Mouse (Mus musculus) ES-Bruce4 (cell line): Measurements from ENCODE around the gene Rfk.

ENCODE experiments used
- CTCF ChIP-seq: IDR thresholded peaks from one replicate; pipeline ENCODE4 v1.8.1; 2011; ENCODE audit warnings: low read depth, low read length
- EP300 ChIP-seq: IDR thresholded peaks from 2 replicates; pipeline ENCODE4 v1.6.1; 2011; ENCODE audit warnings: low read depth, low read length; ENCODE audit not compliant: insufficient read depth

DNA sequence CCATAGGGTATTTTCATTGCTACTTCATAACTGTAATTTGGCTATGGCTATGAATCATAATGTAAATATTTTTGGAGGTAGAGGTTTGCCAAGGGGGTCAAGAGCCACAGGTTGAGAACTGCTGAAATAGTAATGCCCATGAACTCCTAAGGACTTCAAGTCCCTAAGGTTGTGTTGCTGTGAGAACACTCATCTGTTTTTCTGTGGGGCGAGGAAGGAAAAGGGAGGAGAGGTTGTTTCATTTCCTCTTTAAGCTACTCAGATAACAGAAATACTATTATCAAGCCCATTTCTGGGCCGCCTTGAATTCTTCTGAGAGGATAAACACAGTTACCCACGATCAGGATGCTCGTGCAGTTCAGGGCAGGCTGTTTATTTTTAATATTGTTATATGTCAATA lies 3.0 kb downstream of the Rfk start:
- TF ChIP-seq CTCF (no peak), EP300 (no peak)
